Mouse (Mus musculus) hindbrain, embryonic 14.5 days (tissue): ENCODE measurements at regions not wholly inside any gene's neighbourhood (a gene's known extent, or its start where the extent isn't known, plus 50 kb on each side); places are given as distances from the start of the nearest gene placed in this dataset.

Experiments
- ATAC-seq: fragments of 200-750 bp; cut with Nextera tagmentation; 2 replicates; pipeline ENCODE4 v1.8.0; 2017; ENCODE audit warnings: moderate number of reproducible peaks, mild to moderate bottlenecking, moderate TSS enrichment, moderate library complexity; ENCODE audit not compliant: low FRiP score
- DNase-seq: peaks from one replicate; pipeline ENCODE4 v3.0.0-alpha.2; 2015; ENCODE audit warnings: low spot score
- H3K27ac ChIP-seq: fragments of 300-500 bp; sonication (generic); 2 replicates; pipeline ENCODE4 v1.5.1; 2014; ENCODE audit warnings: mild to moderate bottlenecking, moderate library complexity
- H3K27me3 ChIP-seq: fragments of 300-500 bp; sonication (generic); 2 replicates; pipeline ENCODE4 v1.6.1; 2014; ENCODE audit warnings: mild to moderate bottlenecking, low read length, mixed read lengths; ENCODE audit not compliant: control insufficient read depth, insufficient read depth
- H3K36me3 ChIP-seq: fragments of 300-500 bp; sonication (generic); replicated peaks from 2 replicates; pipeline ENCODE4 v1.6.1; 2014; ENCODE audit not compliant: control insufficient read depth, insufficient read depth
- H3K4me1 ChIP-seq: fragments of 300-500 bp; sonication (generic); replicated peaks from 2 replicates; pipeline ENCODE4 v1.6.1; 2014; ENCODE audit warnings: antibody characterized with exemption, low read length, mixed read lengths; ENCODE audit not compliant: control insufficient read depth, insufficient read depth
- H3K4me2 ChIP-seq: fragments of 300-500 bp; sonication (generic); replicated peaks from 2 replicates; pipeline ENCODE4 v1.6.1; 2014; ENCODE audit warnings: mild to moderate bottlenecking, moderate library complexity
- H3K4me3 ChIP-seq: fragments of 300-500 bp; sonication (generic); replicated peaks from 2 replicates; pipeline ENCODE4 v1.5.1; 2014; ENCODE audit warnings: mild to moderate bottlenecking, low read length
- H3K9ac ChIP-seq: fragments of 300-500 bp; sonication (generic); 2 replicates; pipeline ENCODE4 v1.6.1; 2014
- H3K9me3 ChIP-seq: fragments of 300-500 bp; sonication (generic); 2 replicates; pipeline ENCODE4 v1.6.1; 2016; ENCODE audit warnings: low read length; ENCODE audit not compliant: control insufficient read depth
- WGBS: fragments of 180-500 bp; shearing (Covaris S2); extraction: QIAGEN DNeasy Blood & Tissue Kit; methylation state at CpG from one replicate; pipeline ENCODE4 v1.1.7; 2014; 5-methylcytosine and 5-hydroxymethylcytosine counted together

- Histone ChIP-seq H3K4me1 (peaks cover 31% of the 10 kb centered on the region), H3K36me3 (no peaks in the 10 kb centered on the region), H3K9me3 (no peaks in the 10 kb centered on the region), H3K4me2 (peak overlapping the region; percentile 13; the same call in 1 of the 2 replicates), H3K9ac (no peak overlapping the region), H3K27ac (peak overlapping the region; percentile 55), H3K27me3 (no peaks in the 10 kb centered on the region), H3K4me3 (no peak overlapping the region)
- ATAC-seq (peak; percentile 64), DNase-seq (peak; percentile 54)
- 40% methylated on average over 17 of the region's 17 CpGs for WGBS
These were observed 449.7 kb downstream of the Klf5 start for GRCm38 (mm10) chr14:99748166-99748565.

DNA sequence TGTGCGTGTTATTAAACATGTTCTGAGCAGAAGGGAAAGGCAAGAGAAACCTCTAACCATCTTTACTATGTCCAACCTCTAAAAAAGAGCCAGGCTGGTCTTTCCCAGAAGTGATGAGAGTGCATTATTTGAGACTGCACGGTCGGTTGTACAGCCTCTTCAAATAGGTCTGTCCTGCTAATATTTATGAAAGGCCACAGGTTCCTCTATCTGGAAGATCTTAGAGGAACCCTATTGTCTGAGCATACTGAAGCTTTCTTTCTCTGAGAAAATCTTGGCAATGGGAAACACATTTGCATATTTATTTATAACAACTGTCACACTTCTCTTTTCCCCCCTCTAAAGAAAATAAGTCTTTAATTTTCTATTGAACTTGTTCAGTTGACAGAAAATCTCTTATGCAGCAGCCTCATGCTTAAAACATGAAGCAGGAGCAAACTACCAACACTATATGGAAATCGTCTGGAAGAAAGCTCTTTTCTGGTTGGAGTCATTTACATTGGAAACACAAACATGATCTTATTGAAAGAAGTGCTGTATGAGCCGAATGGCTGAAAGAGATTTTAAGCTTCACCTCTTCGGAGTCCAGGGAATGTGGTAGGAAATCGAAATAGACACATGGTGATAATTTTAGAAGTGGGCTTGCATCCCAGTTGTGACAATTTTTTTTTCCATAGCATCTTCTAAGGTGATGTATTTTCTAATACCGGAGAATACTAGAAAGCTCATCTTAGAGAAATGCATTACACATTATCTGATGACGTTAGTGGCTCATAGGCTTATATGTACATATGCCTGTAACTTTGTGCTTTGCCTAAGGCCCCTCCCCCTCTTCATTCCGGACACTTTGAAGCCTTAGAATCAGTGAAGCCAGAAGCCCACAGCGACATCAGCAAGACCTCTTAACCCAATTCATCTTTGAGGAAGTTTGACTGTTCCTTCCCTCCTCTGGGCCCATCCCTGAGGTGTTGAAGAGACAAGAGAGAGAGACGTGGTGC, 451.1 kb downstream of the Klf5 start:
- H3K4me3 ChIP-seq, result no peak overlapping the region
- H3K4me1 ChIP-seq, result peaks cover 31% of the 10 kb centered on the region
- H3K27me3 ChIP-seq, result no peaks in the 10 kb centered on the region
- peak overlapping the region; percentile 55 for H3K27ac ChIP-seq
- no peak for DNase-seq
- WGBS, result 26% methylated on average over 12 of the region's 12 CpGs
- H3K9ac ChIP-seq, result no peak overlapping the region
- H3K36me3 ChIP-seq, result no peaks in the 10 kb centered on the region
- no peak overlapping the region for H3K4me2 ChIP-seq
- no peaks in the 10 kb centered on the region for H3K9me3 ChIP-seq
- ATAC-seq, result peak; percentile 61; the same call in 1 of the 2 replicates

DNA sequence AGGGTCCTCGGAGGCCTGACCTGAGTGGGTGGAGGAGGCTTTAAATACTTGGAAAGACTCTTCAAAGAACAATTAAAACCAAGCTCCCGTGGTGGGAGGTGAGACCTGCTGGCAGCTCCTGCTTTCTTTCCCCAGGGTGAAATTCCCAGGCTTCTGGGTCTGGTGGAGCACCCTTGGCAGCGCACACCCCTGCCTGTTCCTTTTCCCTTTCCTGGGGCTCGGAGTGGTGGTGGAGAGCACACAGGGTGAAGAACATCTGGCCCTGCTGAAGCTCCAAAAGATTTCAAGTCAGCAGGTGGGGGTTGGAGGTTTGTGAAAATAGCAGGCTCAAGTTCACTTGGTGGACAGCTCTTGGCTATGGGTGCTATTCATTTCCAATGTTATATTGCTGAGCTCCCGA, 459.6 kb downstream of the Klf5 start:
- no peak overlapping the region for H3K9ac ChIP-seq
- no peaks in the 10 kb centered on the region for H3K9me3 ChIP-seq
- H3K27ac ChIP-seq, result no peak overlapping the region
- ATAC-seq (no peak), DNase-seq (no peak)
- no peaks in the 10 kb centered on the region for H3K4me1 ChIP-seq
- no peaks in the 10 kb centered on the region for H3K27me3 ChIP-seq
- no peak overlapping the region for H3K4me2 ChIP-seq
- 73% methylated on average over 5 of the region's 5 CpGs for WGBS
- no peaks in the 10 kb centered on the region for H3K36me3 ChIP-seq
- H3K4me3 ChIP-seq, result no peak overlapping the region

DNA sequence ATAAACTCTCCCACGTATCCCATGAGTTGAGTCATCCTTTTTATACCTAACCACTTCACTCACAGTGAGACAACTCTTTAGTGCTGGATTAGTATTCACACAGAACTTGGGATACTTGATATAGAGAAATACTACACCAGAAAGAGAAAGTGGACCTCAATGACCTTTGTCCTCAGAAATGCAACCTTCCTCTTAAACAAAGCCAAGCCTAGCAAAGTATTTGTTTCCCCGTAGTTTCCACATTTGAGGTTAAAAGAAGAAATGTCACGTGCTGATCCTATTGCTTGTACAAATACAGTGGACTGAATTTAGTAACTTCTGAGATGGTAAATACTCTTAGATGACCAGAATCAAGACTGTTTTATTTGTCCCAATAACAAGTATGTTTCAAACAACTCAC, 464.8 kb downstream of the Klf5 start:
- H3K9ac ChIP-seq, result no peak overlapping the region
- ATAC-seq (no peak), DNase-seq (no peak)
- H3K4me2 ChIP-seq, result no peak overlapping the region
- H3K4me1 ChIP-seq, result no peaks in the 10 kb centered on the region
- no peaks in the 10 kb centered on the region for H3K27me3 ChIP-seq
- H3K9me3 ChIP-seq, result no peaks in the 10 kb centered on the region
- H3K36me3 ChIP-seq, result no peaks in the 10 kb centered on the region
- no peak overlapping the region for H3K4me3 ChIP-seq
- WGBS, result 85% methylated on average over 3 of the region's 3 CpGs
- H3K27ac ChIP-seq, result no peak overlapping the region

DNA sequence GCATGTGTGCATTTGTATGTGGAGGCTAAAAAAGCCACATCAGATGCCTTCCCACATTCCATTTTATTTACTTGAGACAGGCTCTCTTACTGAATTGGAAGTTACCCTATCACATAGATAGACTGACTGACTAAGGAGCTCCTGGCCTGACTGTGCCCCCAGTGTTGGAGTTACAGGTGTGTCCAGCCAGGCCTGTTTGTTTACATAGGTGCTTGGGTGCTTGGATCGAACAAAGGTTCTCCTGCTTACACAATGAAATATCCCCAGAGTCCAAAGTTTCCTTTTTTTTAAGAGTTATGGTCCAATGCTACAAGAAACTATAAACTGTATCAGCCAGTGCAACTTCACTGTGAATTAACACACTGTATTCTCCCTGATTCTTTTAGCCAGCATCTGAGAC, 472.5 kb downstream of the Klf5 start:
- no peak overlapping the region for H3K4me2 ChIP-seq
- no peaks in the 10 kb centered on the region for H3K36me3 ChIP-seq
- no peak overlapping the region for H3K27ac ChIP-seq
- no peaks in the 10 kb centered on the region for H3K27me3 ChIP-seq
- DNase-seq (no peak), ATAC-seq (no peak)
- no peak overlapping the region for H3K9ac ChIP-seq
- no peak overlapping the region for H3K4me3 ChIP-seq
- no peaks in the 10 kb centered on the region for H3K9me3 ChIP-seq
- no peaks in the 10 kb centered on the region for H3K4me1 ChIP-seq
- WGBS, result 85% methylated on average over 1 of the region's 1 CpGs

- H3K27me3 ChIP-seq, result no peaks in the 10 kb centered on the region
- DNase-seq (no peak), ATAC-seq (no peak)
These were observed 474.4 kb downstream of the Klf5 start for GRCm38 (mm10) chr14:99772774-99773423.

DNA sequence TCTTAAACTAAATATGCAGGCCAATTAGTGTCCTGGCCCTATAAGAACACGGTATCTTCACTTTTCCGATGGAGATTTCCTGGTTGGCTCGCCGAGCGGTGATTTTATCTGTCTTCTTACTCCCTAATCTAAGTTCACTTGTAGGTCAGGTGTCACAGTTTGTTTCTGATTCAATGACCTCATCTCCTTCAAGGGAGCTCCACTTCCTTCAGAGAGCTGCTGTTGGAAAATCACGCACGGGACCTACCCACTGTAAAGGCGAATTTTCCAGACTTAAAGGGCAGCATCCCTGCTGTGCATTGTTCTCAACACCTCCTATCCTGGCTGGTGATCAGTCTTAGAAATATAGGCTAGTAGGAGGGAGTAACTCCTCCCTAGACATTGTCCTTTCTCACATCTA, 480.0 kb downstream of the Klf5 start:
- Histone ChIP-seq H3K4me3 (no peak overlapping the region), H3K9me3 (no peaks in the 10 kb centered on the region), H3K9ac (no peak overlapping the region), H3K27ac (no peak overlapping the region), H3K27me3 (no peaks in the 10 kb centered on the region), H3K4me1 (no peaks in the 10 kb centered on the region), H3K36me3 (no peaks in the 10 kb centered on the region), H3K4me2 (no peak overlapping the region)
- WGBS, result 56% methylated on average over 8 of the region's 8 CpGs
- no peak for DNase-seq
- no peak for ATAC-seq

More at GRCm38 (mm10) chr14:99772774-99773423, 474.4 kb downstream of the Klf5 start:
- Histone ChIP-seq H3K36me3 (no peaks in the 10 kb centered on the region), H3K4me3 (no peak overlapping the region), H3K9ac (no peak overlapping the region), H3K4me1 (no peaks in the 10 kb centered on the region), H3K4me2 (no peak overlapping the region), H3K27ac (no peak overlapping the region), H3K9me3 (no peaks in the 10 kb centered on the region)
- 76% methylated on average over 19 of the region's 19 CpGs for WGBS

- H3K4me2 ChIP-seq, result no peak overlapping the region
- no peaks in the 10 kb centered on the region for H3K36me3 ChIP-seq
- no peaks in the 10 kb centered on the region for H3K9me3 ChIP-seq
- ATAC-seq, result no peak
- 80% methylated on average over 4 of the region's 4 CpGs for WGBS
- no peak overlapping the region for H3K27ac ChIP-seq
- no peak overlapping the region for H3K4me3 ChIP-seq
- no peak overlapping the region for H3K9ac ChIP-seq
- no peak for DNase-seq
- no peaks in the 10 kb centered on the region for H3K4me1 ChIP-seq
- H3K27me3 ChIP-seq, result no peaks in the 10 kb centered on the region
These were observed 480.5 kb downstream of the Klf5 start for GRCm38 (mm10) chr14:99778957-99779356.

DNA sequence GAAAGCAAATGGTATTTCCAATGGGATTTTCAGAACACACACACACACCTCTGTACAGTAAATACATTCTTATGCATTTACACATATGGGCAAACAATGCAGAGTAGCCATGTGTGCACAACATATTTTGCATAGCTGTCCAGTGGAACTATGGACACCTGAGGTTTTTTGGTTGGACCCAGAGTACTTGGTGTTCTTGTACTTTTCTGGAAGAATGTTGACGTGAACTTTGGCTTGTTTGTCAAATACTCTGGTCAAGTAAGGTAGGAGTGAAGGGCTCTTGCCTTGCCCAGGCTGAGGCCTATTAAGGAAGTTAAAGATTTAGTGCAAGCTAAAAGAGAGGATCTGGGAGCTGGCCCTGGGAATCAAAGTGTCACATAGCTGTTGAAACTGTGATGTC, 485.2 kb downstream of the Klf5 start:
- H3K27ac ChIP-seq, result no peak overlapping the region
- H3K9ac ChIP-seq, result no peak overlapping the region
- H3K9me3 ChIP-seq, result no peaks in the 10 kb centered on the region
- H3K4me3 ChIP-seq, result no peak overlapping the region
- no peak for ATAC-seq
- no peak for DNase-seq
- H3K4me1 ChIP-seq, result no peaks in the 10 kb centered on the region
- no peaks in the 10 kb centered on the region for H3K27me3 ChIP-seq
- WGBS, result 92% methylated on average over 1 of the region's 1 CpGs
- no peak overlapping the region for H3K4me2 ChIP-seq
- no peaks in the 10 kb centered on the region for H3K36me3 ChIP-seq
